Mouse (Mus musculus): ENCODE measurements around the gene Eif4a2. TPM values are rescaled to one million over a fixed set of nuclear protein-coding genes. Genes with fewer than 3 reads are reported as not detected.
"Not testable (repeated sequence)": the region's sequence is repeated elsewhere in the genome, so short reads cannot be mapped to it uniquely, and the experiment has no call there.

Eif4a2 gene
- polyA plus RNA-seq (2012; ENCODE audit: insufficient read depth, low replicate concordance): 5.3 TPM in 1 of 2 replicates, not detected in the other

DNA sequence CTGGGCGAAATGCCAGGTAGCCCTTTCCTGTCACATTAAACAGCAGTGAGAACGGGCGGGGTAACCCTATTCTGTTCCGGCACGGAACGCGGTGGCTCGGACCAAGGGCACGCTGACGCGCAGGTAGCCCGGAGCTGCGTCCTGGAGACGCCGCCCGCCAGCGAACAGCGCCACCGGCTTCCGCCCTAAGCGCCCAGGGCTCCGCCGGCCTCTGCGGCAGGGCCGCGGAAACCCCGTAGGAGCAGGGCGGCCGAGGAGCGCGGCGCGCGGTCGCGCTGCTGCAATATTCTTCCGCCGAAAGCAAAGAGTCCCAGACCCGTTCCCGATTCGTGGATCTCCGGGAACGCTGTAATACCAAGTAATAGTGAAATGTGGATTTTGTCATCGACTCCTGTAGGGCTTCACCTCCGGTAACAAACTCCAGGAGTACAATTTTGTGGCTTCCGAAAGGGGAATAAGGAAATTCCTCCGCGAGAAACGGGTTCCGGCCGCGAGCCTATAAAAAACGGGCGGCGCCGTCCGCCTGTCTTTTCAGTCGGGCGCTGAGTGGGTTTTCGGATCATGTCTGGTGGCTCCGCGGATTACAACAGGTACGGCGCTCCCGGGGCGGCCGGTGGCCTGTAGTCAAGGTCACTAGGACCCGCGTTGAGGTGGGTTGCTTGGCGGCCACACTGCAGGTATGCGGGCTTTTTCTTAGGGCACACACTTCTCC, at the start of gene Eif4a2:
Gene Eif4a2 (plus strand): TSS at position 214 of the 712 bp plus-strand sequence.
- no peaks in the 10 kb centered on the region for H3K9me3 ChIP-seq
- H3K4me1 ChIP-seq: peaks cover 56% of the 10 kb centered on the region
- no peaks in the 10 kb centered on the region for H3K27me3 ChIP-seq (replicated peaks)
- TF ChIP-seq FLI1 (IDR thresholded peaks at IDR 0.05; ENCODE audit: low read length): no peak
- no peak for TF ChIP-seq GATA1 (IDR thresholded peaks at IDR 0.05; ENCODE audit: borderline replicate concordance, low read length)
- peak within 1 kb of the TSS; percentile 99 for H3K4me3 ChIP-seq (replicated peaks)
- H3K36me3 ChIP-seq (replicated peaks; ENCODE audit: low read length): peaks cover 35% of the 10 kb centered on the region

- not testable (repeated sequence) for H3K36me3 ChIP-seq (replicated peaks; ENCODE audit: low read length); H3K9me3 ChIP-seq; H3K4me3 ChIP-seq (replicated peaks); H3K4me1 ChIP-seq; H3K27me3 ChIP-seq (replicated peaks)
Measured at GRCm38 (mm10) chr16:23057668-23058447, 49.4 kb upstream of the Eif4a2 start, which contains the start of gene Kng1. Gene Kng1, plus strand, starts transcription at chr16:23057865.

- H3K27me3 ChIP-seq (replicated peaks); H3K9me3 ChIP-seq; H3K4me1 ChIP-seq; H3K36me3 ChIP-seq (replicated peaks; ENCODE audit: low read length); H3K4me3 ChIP-seq (replicated peaks): not testable (repeated sequence)
Measured at GRCm38 (mm10) chr16:23059630-23060029, 47.6 kb upstream of the Eif4a2 start.

GRCm38 (mm10) chr16:23060781-23061325, 46.4 kb upstream of the Eif4a2 start:
- not testable (repeated sequence) for H3K4me3 ChIP-seq (replicated peaks); H3K4me1 ChIP-seq; H3K36me3 ChIP-seq (replicated peaks; ENCODE audit: low read length); H3K9me3 ChIP-seq; H3K27me3 ChIP-seq (replicated peaks)

- H3K4me3 ChIP-seq (replicated peaks); H3K36me3 ChIP-seq (replicated peaks; ENCODE audit: low read length); H3K4me1 ChIP-seq; H3K9me3 ChIP-seq; H3K27me3 ChIP-seq (replicated peaks): not testable (repeated sequence)
Measured at GRCm38 (mm10) chr16:23077516-23077915, 29.7 kb upstream of the Eif4a2 start.

- H3K9me3 ChIP-seq; H3K36me3 ChIP-seq (replicated peaks; ENCODE audit: low read length); H3K4me3 ChIP-seq (replicated peaks): not testable (repeated sequence)
- Histone ChIP-seq H3K27me3 (replicated peaks) (peaks cover 11% of the 10 kb centered on the region), H3K4me1 (peaks cover 25% of the 10 kb centered on the region)
Measured at GRCm38 (mm10) chr16:23087159-23087558, 20.1 kb upstream of the Eif4a2 start.

DNA sequence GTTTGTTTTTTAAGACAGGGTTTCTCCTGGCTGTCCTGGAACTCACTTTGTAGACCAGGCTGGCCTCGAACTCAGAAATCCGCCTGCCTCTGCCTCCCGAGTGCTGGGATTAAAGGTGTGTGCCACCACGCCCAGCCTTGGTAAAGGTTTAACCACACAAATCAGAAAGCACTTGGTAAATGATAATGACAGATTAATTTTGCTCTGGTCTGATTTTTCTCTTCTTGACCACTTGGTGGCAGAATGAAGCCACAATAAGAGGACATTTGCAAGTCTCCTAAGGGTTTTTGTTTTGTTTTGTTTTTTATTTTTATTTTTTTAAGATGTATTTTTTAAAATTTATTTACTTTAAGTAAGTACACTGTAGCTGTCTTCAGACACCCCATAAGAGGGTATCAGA, 19.5 kb upstream of the Eif4a2 start:
- Histone ChIP-seq H3K27me3 (replicated peaks) (peaks cover 11% of the 10 kb centered on the region), H3K4me1 (peaks cover 26% of the 10 kb centered on the region)
- not testable (repeated sequence) for H3K9me3 ChIP-seq; H3K36me3 ChIP-seq (replicated peaks; ENCODE audit: low read length); H3K4me3 ChIP-seq (replicated peaks)

DNA sequence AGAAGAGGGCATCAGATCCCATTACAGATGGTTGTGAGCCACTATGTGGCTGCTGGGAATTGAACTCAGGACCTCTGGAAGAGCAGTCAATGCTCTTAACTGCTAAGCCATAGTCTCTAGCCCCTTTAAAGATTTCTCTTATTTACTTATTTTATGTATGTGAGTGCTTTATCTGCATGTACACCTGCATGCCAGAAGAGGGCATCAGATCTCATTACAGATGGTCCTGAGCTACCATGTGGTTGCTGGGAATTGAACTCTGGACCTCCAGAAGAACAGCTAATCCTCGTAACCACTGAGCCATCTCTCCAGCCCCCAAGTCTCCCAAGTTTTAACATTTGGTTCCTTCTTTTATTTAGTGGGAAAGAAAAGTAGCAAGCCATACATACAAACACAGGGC, 18.8 kb upstream of the Eif4a2 start:
- not testable (repeated sequence) for H3K36me3 ChIP-seq (replicated peaks; ENCODE audit: low read length); H3K9me3 ChIP-seq; H3K4me3 ChIP-seq (replicated peaks); H3K27me3 ChIP-seq (replicated peaks)
- H3K4me1 ChIP-seq: peaks cover 29% of the 10 kb centered on the region

DNA sequence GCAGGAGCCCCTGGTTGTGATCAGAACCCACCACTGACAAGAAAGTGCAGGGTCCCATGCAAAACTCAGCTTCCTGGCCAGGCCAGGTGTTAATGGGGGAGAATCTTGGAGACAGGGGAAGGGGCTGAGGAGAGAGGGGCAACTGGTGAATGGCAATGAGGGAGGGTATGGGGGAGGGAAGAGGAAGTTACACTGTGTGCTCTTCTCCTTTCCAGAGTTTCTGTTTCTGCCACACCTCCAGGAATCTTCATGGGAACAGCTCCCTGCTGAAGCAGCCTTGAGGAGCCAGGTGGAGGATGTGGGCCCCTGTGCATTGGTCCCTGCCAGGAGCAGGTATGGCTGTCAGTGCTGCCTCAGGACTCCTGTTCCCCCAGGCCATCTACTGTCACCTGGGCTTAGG, 15.9 kb upstream of the Eif4a2 start:
- peaks cover 31% of the 10 kb centered on the region for H3K4me1 ChIP-seq
- not testable (repeated sequence) for H3K4me3 ChIP-seq (replicated peaks); H3K9me3 ChIP-seq; H3K27me3 ChIP-seq (replicated peaks); H3K36me3 ChIP-seq (replicated peaks; ENCODE audit: low read length)

GRCm38 (mm10) chr16:23093321-23093953, 13.8 kb upstream of the Eif4a2 start:
- Histone ChIP-seq H3K27me3 (replicated peaks) (peaks cover 2% of the 10 kb centered on the region), H3K4me1 (peaks cover 32% of the 10 kb centered on the region), H3K4me3 (replicated peaks) (no peak overlapping the region), H3K36me3 (replicated peaks; ENCODE audit: low read length) (no peaks in the 10 kb centered on the region), H3K9me3 (no peaks in the 10 kb centered on the region)
- TF ChIP-seq GATA1 (IDR thresholded peaks at IDR 0.05; ENCODE audit: borderline replicate concordance, low read length) (no peak), FLI1 (IDR thresholded peaks at IDR 0.05; ENCODE audit: low read length) (no peak)

- TF ChIP-seq FLI1 (IDR thresholded peaks at IDR 0.05; ENCODE audit: low read length) (no peak), GATA1 (IDR thresholded peaks at IDR 0.05; ENCODE audit: borderline replicate concordance, low read length) (no peak)
- H3K4me1 ChIP-seq: peaks cover 32% of the 10 kb centered on the region
- no peak overlapping the region for H3K4me3 ChIP-seq (replicated peaks)
- peaks cover 2% of the 10 kb centered on the region for H3K27me3 ChIP-seq (replicated peaks)
- H3K36me3 ChIP-seq (replicated peaks; ENCODE audit: low read length): no peaks in the 10 kb centered on the region
- H3K9me3 ChIP-seq: no peaks in the 10 kb centered on the region
Measured at GRCm38 (mm10) chr16:23094136-23094535, 13.1 kb upstream of the Eif4a2 start.

DNA sequence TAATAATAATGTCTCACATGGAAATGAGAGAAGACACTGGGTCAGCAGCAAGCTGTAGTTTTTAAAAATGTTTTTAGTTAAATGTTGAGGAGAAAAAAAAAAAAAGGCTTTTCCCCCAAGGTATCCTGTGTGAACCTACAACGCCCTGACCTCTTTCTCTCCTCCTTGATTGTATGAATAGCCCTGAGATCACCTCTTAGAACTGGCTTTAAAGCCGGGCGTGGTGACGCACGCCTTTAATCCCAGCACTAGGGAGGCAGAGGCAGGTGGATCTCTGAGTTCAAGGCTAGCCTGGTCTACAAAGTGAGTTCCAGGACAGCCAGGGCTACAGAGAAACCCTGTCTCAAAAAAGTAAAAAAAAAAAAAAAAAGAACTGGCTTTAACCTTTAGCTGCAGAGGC, 11.7 kb upstream of the Eif4a2 start:
- not testable (repeated sequence) for H3K4me3 ChIP-seq (replicated peaks); H3K9me3 ChIP-seq; H3K27me3 ChIP-seq (replicated peaks); H3K36me3 ChIP-seq (replicated peaks; ENCODE audit: low read length)
- H3K4me1 ChIP-seq: peaks cover 45% of the 10 kb centered on the region

DNA sequence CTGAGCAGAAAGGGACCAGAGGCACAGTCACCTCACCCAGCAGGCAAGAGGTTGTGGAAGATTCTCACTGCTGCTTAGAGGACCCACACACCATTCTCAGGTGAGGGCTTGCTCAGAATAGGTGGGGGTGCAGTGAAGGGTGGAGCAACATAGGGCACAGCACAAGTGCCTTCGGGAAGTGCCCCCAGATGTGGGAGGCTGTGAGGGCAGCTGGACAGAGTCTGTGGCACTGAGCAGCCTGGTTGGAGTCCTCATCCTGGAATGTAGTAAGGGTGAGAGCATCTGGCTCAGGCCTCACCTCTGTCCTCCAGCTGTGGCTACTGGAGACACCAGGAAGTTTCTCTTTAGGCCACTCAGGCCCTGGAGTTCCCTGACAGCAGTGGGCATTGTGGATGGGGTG, 10.4 kb upstream of the Eif4a2 start:
- peaks cover 43% of the 10 kb centered on the region for H3K4me1 ChIP-seq
- not testable (repeated sequence) for H3K36me3 ChIP-seq (replicated peaks; ENCODE audit: low read length); H3K27me3 ChIP-seq (replicated peaks); H3K9me3 ChIP-seq; H3K4me3 ChIP-seq (replicated peaks)

GRCm38 (mm10) chr16:23097290-23098104, 9.7 kb upstream of the Eif4a2 start:
- not testable (repeated sequence) for H3K36me3 ChIP-seq (replicated peaks; ENCODE audit: low read length); H3K4me3 ChIP-seq (replicated peaks); H3K27me3 ChIP-seq (replicated peaks); H3K9me3 ChIP-seq
- H3K4me1 ChIP-seq: peaks cover 41% of the 10 kb centered on the region
